Mouse (Mus musculus) kidney, embryonic 14.5 days (tissue): ENCODE measurements around the gene Dohh. TPM values are rescaled to one million over a fixed set of nuclear protein-coding genes. Genes with fewer than 3 reads are reported as not detected.
A peak's percentile ranks its signal among the peaks of the same experiment; 100 is the strongest.

Experiments used
- ATAC-seq: fragments of 200-750 bp; cut with Nextera tagmentation; 2 replicates; pipeline ENCODE4 v1.8.0; 2017; ENCODE audit warnings: moderate number of reproducible peaks, mild to moderate bottlenecking, moderate TSS enrichment, moderate library complexity; ENCODE audit not compliant: low FRiP score, low TSS enrichment
- H3K27ac ChIP-seq: fragments of 300-500 bp; sonication (generic); 2 replicates; pipeline ENCODE4 v1.5.1; 2014; ENCODE audit warnings: low read depth, mild to moderate bottlenecking, low read length, moderate library complexity, mixed read lengths
- H3K27me3 ChIP-seq: fragments of 300-500 bp; sonication (generic); 2 replicates; pipeline ENCODE4 v1.6.1; 2014; ENCODE audit warnings: mild to moderate bottlenecking, low read length; ENCODE audit not compliant: control insufficient read depth, insufficient read depth
- H3K36me3 ChIP-seq: fragments of 300-500 bp; sonication (generic); 2 replicates; pipeline ENCODE4 v1.6.1; 2014; ENCODE audit warnings: low read length, mixed read lengths; ENCODE audit not compliant: control insufficient read depth, insufficient read depth
- H3K4me1 ChIP-seq: fragments of 300-500 bp; sonication (generic); 2 replicates; pipeline ENCODE4 v1.6.1; 2014; ENCODE audit warnings: low read length, mixed read lengths; ENCODE audit not compliant: control insufficient read depth, insufficient read depth
- H3K4me2 ChIP-seq: fragments of 300-500 bp; sonication (generic); replicated peaks from 2 replicates; pipeline ENCODE4 v1.6.1; 2014; ENCODE audit warnings: low read depth, mild to moderate bottlenecking, low read length
- H3K4me3 ChIP-seq: fragments of 300-500 bp; sonication (generic); 2 replicates; pipeline ENCODE4 v1.5.1; 2014; ENCODE audit warnings: mild to moderate bottlenecking, low read length
- H3K9ac ChIP-seq: fragments of 300-500 bp; sonication (generic); 2 replicates; pipeline ENCODE4 v1.6.1; 2014; ENCODE audit warnings: low read depth, mild to moderate bottlenecking, low read length, moderate library complexity
- H3K9me3 ChIP-seq: fragments of 300-500 bp; sonication (generic); 2 replicates; pipeline ENCODE4 v1.6.1; 2016; ENCODE audit warnings: low read length; ENCODE audit not compliant: control insufficient read depth
- WGBS: fragments of 180-500 bp; shearing (Covaris S2); extraction: QIAGEN DNeasy Blood & Tissue Kit; methylation state at CpG from one replicate; pipeline ENCODE4 v1.1.7; 2014; 5-methylcytosine and 5-hydroxymethylcytosine counted together
- polyA plus RNA-seq: library from polyadenylated mRNA; unstranded; fragments of >200 nt; fragmentation: Nextera tagmentation; extraction: Ambion mirVana; gene quantifications from 2 replicates; pipeline ENCODE4 v1.2.1, GENCODE M21; 2014

Dohh gene
- polyA plus RNA-seq, 1 experiment from 2014 or later = 59.2 TPM

DNA sequence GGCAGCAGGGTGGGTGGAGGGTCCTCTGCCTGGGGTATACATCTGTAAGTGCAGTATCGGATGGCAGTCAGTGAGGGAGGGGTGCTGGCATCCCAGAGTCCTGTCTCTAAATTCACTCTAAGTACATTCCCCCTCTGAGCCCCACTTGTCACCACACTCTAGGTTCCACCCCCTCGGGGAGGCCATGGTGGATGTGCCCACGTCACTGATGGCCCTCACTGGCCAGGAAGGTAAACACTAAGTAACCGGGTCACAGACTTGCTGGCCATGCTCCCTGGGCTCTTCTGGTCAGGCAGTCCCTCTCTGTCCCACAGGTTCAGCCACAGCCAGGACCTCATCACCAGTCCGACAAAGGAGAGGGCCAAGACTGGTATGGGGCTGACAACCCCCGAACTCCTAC is 38.0 kb downstream of the Dohh start:
- Histone ChIP-seq H3K36me3 (peaks cover 9% of the 10 kb centered on the region; the same call in 1 of the 2 replicates), H3K9me3 (no peaks in the 10 kb centered on the region), H3K27ac (no peak overlapping the region), H3K4me3 (no peak overlapping the region), H3K4me2 (no peak overlapping the region), H3K4me1 (peaks cover 31% of the 10 kb centered on the region), H3K9ac (no peak overlapping the region), H3K27me3 (no peaks in the 10 kb centered on the region)
- 75% methylated on average over 6 of the region's 6 CpGs for WGBS
- ATAC-seq = no peak

- peaks cover 9% of the 10 kb centered on the region; the same call in 1 of the 2 replicates for H3K36me3 ChIP-seq
- H3K4me3 ChIP-seq = no peak overlapping the region
- 80% methylated on average over 3 of the region's 3 CpGs for WGBS
- H3K9me3 ChIP-seq = no peaks in the 10 kb centered on the region
- no peak overlapping the region for H3K4me2 ChIP-seq
- H3K9ac ChIP-seq = no peak overlapping the region
- no peak for ATAC-seq
- H3K27ac ChIP-seq = no peak overlapping the region
- H3K27me3 ChIP-seq = no peaks in the 10 kb centered on the region
- H3K4me1 ChIP-seq = peaks cover 26% of the 10 kb centered on the region
Observed at GRCm38 (mm10) chr10:81422661-81423217, 38.5 kb downstream of the Dohh start.

- Histone ChIP-seq H3K4me1 (peaks cover 23% of the 10 kb centered on the region), H3K27ac (peak overlapping the region; percentile 69; the same call in 1 of the 2 replicates), H3K4me3 (peak overlapping the region; percentile 71; the same call in 1 of the 2 replicates), H3K36me3 (peaks cover 9% of the 10 kb centered on the region; the same call in 1 of the 2 replicates), H3K9me3 (no peaks in the 10 kb centered on the region), H3K9ac (peak overlapping the region; percentile 79; the same call in 1 of the 2 replicates), H3K27me3 (no peaks in the 10 kb centered on the region), H3K4me2 (peak overlapping the region; percentile 63)
- WGBS = 62% methylated on average over 4 of the region's 4 CpGs
- ATAC-seq = no peak
Observed at GRCm38 (mm10) chr10:81423476-81424245, 39.4 kb downstream of the Dohh start.

DNA sequence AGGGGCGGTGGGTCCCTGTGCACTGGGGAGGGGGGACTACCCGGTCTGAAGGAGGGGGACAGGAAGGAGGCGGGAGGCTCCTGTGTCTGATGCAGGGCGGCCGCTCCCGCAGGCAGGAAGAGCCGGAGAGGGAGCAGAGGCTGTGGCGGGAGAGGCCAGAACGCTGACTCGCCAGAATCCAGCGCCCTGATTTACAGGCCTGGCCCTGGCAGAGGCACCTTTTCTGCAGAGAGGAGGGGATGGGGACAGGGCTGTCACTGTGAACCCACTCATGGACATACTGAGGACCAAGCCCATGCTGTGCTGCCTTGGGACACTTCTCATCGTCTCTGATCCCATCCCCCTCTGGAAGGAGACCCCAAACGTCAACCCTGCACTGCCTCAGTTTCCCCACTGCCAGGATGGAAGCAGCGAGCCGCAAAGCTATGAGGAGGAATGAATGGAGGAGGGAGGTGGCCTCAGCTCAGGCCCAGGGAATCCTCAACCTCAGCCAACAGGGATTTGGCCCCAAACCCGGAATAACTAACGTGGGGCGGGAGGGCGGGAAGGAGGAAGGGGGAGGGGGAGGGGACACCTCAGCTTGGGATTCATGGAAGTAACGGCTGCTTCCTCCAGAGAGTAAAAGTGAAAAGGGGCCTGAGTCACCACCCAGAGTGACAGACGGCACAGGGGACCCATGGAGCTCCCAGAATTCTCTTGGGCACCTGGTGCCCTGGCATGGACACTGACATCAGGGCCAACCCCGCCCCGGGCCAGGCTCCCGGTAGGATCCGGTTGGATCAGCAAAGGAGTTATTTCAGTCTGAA is 40.2 kb downstream of the Dohh start:
- peak overlapping the region; percentile 79 for H3K9ac ChIP-seq
- peak overlapping the region; percentile 71 for H3K4me3 ChIP-seq
- 2% methylated on average over 25 of the region's 25 CpGs for WGBS
- peak; percentile 28 for ATAC-seq
- H3K4me2 ChIP-seq = peak overlapping the region; percentile 63
- no peaks in the 10 kb centered on the region for H3K27me3 ChIP-seq
- H3K36me3 ChIP-seq = peaks cover 9% of the 10 kb centered on the region; the same call in 1 of the 2 replicates
- H3K27ac ChIP-seq = peak overlapping the region; percentile 69; the same call in 1 of the 2 replicates
- no peaks in the 10 kb centered on the region for H3K9me3 ChIP-seq
- peaks cover 22% of the 10 kb centered on the region for H3K4me1 ChIP-seq

GRCm38 (mm10) chr10:81425236-81425850 is 41.1 kb downstream of the Dohh start:
- WGBS = 29% methylated on average over 9 of the region's 10 CpGs
- ATAC-seq = no peak
- Histone ChIP-seq H3K9ac (peak overlapping the region; percentile 79; the same call in 1 of the 2 replicates), H3K27me3 (no peaks in the 10 kb centered on the region), H3K4me3 (peak overlapping the region; percentile 71), H3K4me1 (peaks cover 25% of the 10 kb centered on the region), H3K9me3 (no peaks in the 10 kb centered on the region), H3K27ac (peak overlapping the region; percentile 56; the same call in 1 of the 2 replicates), H3K36me3 (peaks cover 2% of the 10 kb centered on the region; the same call in 1 of the 2 replicates), H3K4me2 (peak overlapping the region; percentile 63)

DNA sequence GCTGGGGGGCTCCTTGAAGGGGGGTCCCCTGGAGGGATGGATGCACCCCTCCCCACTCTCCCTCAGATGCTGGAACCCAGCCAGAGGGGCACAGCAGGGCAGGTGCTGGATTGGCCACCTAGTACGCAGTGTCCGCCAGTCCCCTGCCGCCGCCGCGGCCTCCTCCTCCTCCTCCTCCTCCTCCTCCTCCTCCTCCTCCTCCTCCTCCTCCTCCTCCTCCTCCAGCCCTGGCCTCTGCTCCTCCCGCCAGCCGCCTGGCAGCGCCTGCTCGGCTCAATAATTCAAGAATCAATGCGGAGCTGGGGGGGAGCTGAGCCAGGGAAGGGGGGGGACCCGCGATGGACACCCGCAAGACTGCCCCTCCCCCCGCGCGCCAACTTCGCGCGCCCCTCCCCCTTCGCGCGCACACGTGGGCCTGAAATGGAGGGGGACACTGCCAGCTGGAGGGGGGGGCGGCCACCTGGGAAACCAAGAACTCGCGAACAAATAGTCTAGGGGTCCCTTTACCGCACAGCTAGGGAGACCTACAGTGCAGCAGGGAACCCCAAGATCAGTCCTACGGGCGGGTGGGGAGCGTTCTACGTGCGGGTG is 41.9 kb downstream of the Dohh start:
- Histone ChIP-seq H3K4me1 (peaks cover 25% of the 10 kb centered on the region), H3K27me3 (no peaks in the 10 kb centered on the region), H3K9me3 (no peaks in the 10 kb centered on the region), H3K4me3 (peak overlapping the region; percentile 71), H3K4me2 (peak overlapping the region; percentile 63), H3K36me3 (no peaks in the 10 kb centered on the region), H3K9ac (peak overlapping the region; percentile 79), H3K27ac (no peak overlapping the region; the same call in 1 of the 2 replicates)
- WGBS = under 1% methylated on average over 23 of the region's 33 CpGs
- ATAC-seq = no peak

DNA sequence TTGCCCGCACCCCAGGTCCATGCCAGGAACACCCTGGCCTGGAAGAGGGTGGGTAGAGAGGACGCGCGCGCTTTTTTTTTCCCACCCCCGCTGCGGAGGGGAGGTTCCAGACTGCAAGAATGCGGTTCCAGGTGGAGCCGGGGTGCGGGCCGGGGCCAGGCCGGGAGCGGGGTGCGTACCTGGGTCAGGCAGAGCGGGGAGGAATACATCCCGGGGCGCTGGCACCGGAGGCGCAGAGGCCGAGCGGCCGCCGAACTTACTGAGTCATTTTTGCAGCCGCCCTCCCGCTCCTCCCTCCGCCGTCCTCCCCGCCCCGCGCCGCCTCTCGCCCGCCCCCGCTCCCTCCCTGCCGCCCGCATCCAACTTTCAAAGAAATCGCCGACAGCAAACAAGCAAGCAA is 42.7 kb downstream of the Dohh start:
- ATAC-seq = no peak
- Histone ChIP-seq H3K4me3 (peak overlapping the region; percentile 71), H3K9ac (peak overlapping the region; percentile 79), H3K4me1 (peaks cover 31% of the 10 kb centered on the region), H3K27ac (no peak overlapping the region; the same call in 1 of the 2 replicates), H3K27me3 (no peaks in the 10 kb centered on the region), H3K4me2 (peak overlapping the region; percentile 63), H3K36me3 (no peaks in the 10 kb centered on the region), H3K9me3 (no peaks in the 10 kb centered on the region)
- WGBS = 2% methylated on average over 36 of the region's 38 CpGs

- no peak for ATAC-seq
- Histone ChIP-seq H3K4me1 (peaks cover 31% of the 10 kb centered on the region), H3K27me3 (no peaks in the 10 kb centered on the region), H3K4me3 (peak overlapping the region; percentile 71), H3K36me3 (no peaks in the 10 kb centered on the region), H3K27ac (no peak overlapping the region), H3K9ac (peak overlapping the region; percentile 79), H3K9me3 (no peaks in the 10 kb centered on the region), H3K4me2 (peak overlapping the region; percentile 63)
- WGBS = 28% methylated on average over 3 of the region's 3 CpGs
Observed at GRCm38 (mm10) chr10:81427327-81427726, 43.1 kb downstream of the Dohh start.
